Mouse (Mus musculus) left cerebral cortex, postnatal 25 days (tissue): ENCODE measurements at regions not wholly inside any gene's neighbourhood (a gene's known extent, or its start where the extent isn't known, plus 50 kb on each side); places are given as distances from the start of the nearest gene placed in this dataset.

Experiments
- DNase-seq, 2 experiments: peaks; one replicate each; pipeline ENCODE4 v3.0.0; 2022; ENCODE audit warnings: low spot score in 2 of 2, mixed read lengths in 1 of 2
- intact Hi-C: fragments of 180-260 bp; cut with DNase I; formaldehyde crosslinking; loops from one replicate; pipeline ENCODE4 v1.15.1; 2025

DNA sequence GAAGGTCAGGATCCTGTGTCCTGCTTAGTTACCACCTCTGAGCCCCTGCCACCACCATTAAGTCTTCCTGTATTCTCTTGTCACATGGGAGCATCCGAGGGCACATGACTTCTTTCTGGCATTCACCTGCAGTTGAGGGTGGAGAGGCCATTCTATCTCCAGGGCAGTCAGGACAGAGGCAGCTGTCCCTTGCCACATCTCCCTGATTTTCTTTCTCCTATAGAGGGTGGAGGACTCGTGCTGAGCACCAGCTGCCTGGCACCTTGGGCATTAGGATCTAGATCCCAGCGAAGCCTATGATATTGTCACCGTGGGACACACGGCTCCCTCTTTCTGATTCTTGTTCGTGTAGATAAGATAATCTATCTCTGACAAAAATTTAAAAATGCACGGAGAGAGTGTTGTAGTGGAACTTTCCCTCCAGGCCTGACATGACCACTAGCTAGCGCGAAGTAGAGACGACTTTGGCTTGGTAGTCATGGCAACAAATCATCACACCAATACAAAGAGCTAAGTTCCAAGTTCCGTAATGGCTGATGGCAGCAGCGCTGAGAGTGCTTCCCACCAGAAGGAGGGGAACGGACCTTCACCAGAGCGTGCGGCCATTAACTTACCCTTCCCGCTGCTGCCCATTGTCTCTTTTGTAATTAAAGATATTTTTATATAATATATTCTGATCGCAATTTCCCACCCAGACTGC, 137.7 kb downstream of the Ipmk start:
- DNase-seq, result peak; percentile 30 to 51
- intact Hi-C loops, result loop anchor here (10.0 kb wide), 1 partner anchor 1170 kb away; the partner anchor contains the start of gene Zwint

GRCm38 (mm10) chr10:71489791-71490190, 142.2 kb downstream of the Ipmk start:
- intact Hi-C loops, result loop anchor here (10.0 kb wide), 1 partner anchor 1165 kb away; the partner anchor contains the start of gene Zwint

GRCm38 (mm10) chr10:71502096-71502495, 154.5 kb downstream of the Ipmk start:
- no peak for DNase-seq
- intact Hi-C loops, result no loop called here

More at GRCm38 (mm10) chr10:71489791-71490190, 142.2 kb downstream of the Ipmk start:
- no peak for DNase-seq

DNA sequence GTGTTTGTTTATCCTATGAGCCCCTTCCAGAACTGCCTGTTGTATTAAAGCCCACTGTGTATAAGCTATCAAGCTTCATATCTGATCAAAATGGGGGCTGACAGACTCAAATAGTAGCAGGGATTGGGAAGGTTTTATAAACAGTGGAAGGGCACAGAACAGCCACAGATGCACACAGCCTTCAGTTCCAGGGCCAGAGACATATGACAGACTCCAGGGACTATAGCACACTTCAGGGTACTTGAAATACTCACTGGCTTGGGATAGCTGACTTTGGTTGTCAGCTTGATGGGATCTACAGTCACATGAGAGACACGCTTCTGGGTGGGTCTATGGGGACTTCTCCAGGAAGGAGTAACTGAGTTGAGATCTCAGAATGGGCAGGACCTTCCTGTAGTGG, 156.7 kb downstream of the Ipmk start:
- no peak for DNase-seq
- intact Hi-C loops, result no loop called here

DNA sequence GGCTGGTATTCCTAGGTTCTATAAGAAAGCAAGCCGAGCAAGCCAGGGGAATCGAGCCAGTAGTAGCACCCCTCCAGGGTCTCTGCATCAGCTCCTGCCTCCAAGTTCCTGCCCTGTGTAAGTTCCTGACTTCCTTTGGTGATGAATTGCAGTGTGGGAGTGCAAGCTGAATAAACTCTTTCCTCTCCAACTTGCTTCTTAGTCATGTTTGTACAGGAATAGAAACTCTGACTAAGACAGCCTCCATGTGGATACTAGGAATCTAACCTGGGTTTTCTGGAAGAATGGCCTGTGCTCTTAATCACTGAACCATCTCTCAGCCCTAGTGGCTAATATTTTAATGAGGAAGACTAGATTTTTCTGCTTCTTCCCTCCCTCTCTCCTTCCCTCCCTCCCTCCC, 177.7 kb downstream of the Ipmk start:
- intact Hi-C loops, result no loop called here
- DNase-seq, result peak in 1 of 2 experiments; percentile 67

GRCm38 (mm10) chr10:71533759-71534158, 186.2 kb downstream of the Ipmk start:
- intact Hi-C loops, result no loop called here

DNA sequence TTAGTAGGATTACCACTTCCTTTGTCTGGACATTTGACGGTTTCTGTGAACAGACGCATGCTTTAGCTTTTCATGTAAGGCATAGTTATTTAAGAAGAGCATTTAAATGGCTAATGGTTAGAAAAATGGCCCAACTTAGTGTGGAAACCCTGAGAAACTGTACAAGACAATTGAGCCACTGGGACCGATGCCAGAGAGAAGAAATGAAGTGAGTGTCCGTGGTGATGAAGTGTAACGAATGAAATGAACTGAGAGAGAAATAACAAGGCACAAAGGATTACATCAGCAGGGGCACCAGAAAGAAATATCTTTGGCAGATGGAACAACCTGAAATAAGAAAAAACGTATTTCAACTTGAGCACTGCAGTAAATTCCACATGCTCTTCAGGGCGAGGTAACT, 197.9 kb downstream of the Ipmk start:
- DNase-seq, result no peak
- intact Hi-C loops, result no loop called here

More at GRCm38 (mm10) chr10:71533759-71534158, 186.2 kb downstream of the Ipmk start:
- no peak for DNase-seq

DNA sequence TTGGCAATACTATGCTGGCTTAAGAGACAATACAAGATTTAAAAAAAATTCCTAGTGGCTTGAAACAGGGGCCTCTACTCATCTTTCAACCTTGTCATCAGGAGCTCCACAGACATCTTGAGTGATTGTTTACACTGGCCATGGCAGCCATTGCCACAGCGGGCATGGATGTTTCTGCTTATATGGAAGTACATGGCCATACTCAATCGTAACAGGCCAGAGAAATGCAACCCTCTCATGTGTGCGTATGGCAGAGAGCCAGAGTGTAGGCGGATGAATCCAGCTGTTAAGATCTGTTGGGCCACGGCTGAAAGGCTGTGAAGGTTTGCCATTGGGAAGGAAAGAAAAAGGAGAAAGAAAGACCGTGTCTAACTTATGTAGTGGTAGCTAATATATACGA, 198.9 kb downstream of the Ipmk start:
- intact Hi-C loops, result no loop called here
- DNase-seq, result no peak

DNA sequence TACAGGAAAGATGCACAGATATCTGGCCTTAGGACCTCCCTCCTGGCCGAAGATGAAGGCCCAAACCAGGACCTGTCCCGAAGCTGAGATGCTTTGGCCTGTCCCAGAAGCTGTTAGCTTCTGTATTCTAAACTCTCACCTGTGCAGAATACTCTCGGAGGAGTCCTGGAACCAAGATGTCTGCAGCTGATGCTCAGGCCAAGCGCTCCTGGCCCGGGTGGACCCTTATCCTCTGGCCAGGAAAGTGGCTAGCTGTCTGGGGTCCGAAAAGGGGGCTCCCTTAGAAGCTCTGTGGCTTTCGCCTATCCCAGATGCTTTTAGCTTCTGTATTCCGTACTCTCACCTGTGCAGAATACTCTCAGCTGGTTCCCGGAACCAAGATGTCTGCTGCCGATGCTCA, 236.2 kb downstream of the Ipmk start:
- DNase-seq, result no peak
- intact Hi-C loops, result no loop called here

GRCm38 (mm10) chr10:71598515-71598914, 251.0 kb downstream of the Ipmk start:
- no peak for DNase-seq
- intact Hi-C loops, result no loop called here

GRCm38 (mm10) chr10:71613736-71614135, 266.2 kb downstream of the Ipmk start:
- DNase-seq, result no peak
- intact Hi-C loops, result no loop called here

DNA sequence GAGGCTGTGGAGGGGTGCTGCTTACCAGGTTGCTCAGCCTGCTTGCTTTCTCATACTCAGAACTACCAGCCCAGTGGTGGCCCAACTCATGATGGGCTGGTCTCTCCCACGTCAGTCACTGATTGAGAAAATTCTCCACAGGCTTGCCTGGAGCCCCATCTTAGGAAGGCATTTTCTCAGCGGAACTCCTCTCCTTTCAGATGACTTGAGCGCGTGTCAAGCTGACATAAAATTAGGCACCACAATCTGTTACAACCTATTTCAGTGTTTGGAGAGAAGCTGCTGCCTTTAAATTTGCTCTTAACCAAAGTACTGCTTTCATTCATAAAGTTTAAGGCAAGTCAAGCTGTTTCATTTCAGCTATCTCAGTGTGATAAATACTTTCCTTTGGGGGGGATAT, 269.6 kb downstream of the Ipmk start:
- peak; percentile 21 to 86 for DNase-seq
- intact Hi-C loops, result no loop called here

DNA sequence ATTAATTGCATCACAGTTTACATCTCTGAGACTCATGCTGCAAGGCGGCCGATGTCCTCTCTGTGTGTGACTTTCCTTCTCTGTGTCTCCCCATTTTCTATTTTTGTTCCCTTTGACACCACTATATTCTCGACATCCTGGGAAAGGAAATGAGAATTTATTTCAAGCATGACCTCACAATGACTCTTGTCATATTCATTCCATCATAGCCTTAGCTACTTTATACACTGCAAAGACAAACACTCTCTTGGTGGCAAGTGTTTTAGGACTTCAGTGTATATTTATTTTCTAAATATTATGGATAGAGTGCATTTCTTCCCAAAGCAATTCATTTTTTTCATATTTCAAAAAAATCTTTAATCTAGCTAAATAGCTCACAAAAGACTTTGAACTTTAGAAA, 298.5 kb downstream of the Ipmk start:
- intact Hi-C loops, result no loop called here
- DNase-seq, result no peak

DNA sequence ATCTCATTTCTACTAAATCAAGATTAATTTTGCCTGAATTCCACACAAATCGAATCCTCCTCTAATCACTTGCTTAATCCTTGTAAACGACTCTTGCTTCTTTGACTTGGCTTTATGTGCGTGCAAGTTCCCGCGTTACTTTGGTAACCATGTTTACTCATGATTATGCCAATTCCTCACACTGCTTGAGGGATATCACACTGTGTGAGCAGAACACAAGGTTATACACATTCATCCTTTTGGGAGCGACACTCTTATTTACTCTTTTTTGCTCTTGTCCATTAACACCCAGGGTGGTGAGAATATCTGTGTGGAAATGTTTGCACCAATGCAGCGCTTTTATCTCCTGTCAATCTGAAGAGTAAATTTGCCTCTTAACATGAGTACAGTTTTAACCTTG, 310.0 kb downstream of the Ipmk start:
- intact Hi-C loops, result no loop called here
- DNase-seq, result no peak

DNA sequence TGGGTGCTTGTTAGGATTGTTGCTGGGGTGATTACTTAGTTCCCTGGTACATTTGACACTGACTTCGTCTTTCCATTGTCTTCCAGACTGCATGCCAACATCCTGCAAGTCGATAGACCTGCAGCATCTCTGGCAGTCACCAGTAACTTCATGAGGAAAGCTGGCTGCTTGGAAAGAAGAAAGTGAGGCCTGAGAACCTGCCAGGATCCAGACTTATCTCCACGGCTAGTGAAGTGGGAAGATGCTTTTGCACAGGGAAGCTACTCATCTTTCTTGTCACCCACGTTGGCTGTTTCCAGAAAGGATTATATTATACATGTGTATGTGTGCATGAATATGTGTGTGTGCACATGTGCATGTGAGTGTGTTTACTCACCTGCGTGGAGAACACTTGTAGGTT, 316.0 kb downstream of the Ipmk start:
- peak in 1 of 2 experiments; percentile 51 for DNase-seq

GRCm38 (mm10) chr10:71667160-71667571, 319.6 kb downstream of the Ipmk start:
- intact Hi-C loops, result no loop called here
- DNase-seq, result peak; percentile 49 to 83

More for the DNA sequence above, 316.0 kb downstream of the Ipmk start:
- intact Hi-C loops, result no loop called here

GRCm38 (mm10) chr10:71679240-71679639, 331.7 kb downstream of the Ipmk start:
- DNase-seq, result no peak
- intact Hi-C loops, result no loop called here

GRCm38 (mm10) chr10:71713456-71713855, 365.9 kb downstream of the Ipmk start:
- no peak for DNase-seq

GRCm38 (mm10) chr10:71727746-71728145, 380.2 kb downstream of the Ipmk start:
- no peak for DNase-seq
- intact Hi-C loops, result no loop called here

More at GRCm38 (mm10) chr10:71713456-71713855, 365.9 kb downstream of the Ipmk start:
- intact Hi-C loops, result no loop called here

DNA sequence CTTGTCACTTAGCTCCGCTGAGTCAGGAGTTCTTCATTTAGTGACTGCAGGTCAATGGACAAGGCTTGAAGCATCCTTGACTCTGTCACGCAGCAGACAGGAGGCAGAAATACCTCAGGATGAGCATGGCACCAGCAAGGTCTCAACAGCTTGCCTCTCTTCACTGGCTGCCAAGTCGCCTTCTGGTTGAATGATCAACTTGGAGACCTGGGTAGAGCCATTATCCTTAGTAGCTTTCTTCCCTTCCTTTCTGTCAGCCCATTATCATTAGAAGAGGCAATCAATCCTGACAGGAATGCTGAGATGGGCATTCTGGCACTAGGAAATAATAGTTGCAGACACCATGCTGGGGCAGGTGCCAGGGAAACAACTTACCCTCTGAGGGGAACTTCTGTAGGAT, 386.3 kb downstream of the Ipmk start:
- no peak for DNase-seq
- intact Hi-C loops, result no loop called here

- DNase-seq, result no peak
- intact Hi-C loops, result no loop called here
Observed at GRCm38 (mm10) chr10:71734481-71734880, 386.9 kb downstream of the Ipmk start.

DNA sequence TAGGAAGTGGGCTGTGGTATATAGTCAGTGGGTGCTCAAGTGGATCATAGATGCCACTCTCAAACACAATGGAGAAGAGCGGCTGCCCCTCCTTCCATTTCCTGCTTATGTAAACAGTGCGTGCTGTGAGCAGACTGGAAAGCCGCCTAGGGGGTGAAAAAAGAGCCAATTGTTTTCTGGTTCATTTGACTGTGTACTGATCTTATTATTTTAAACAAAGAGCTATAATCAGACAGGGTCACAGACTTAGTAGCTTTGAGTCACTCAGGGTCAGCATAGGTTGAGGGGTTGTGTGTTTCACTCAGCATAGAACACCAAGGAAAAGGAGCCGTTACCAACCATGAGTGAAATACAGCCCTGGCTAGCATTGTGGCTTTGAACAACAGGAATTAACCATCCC, 390.7 kb downstream of the Ipmk start:
- intact Hi-C loops, result no loop called here
- no peak for DNase-seq
